Mouse (Mus musculus) embryonic stem cell, embryonic (primary cell): ENCODE measurements at regions not wholly inside any gene's neighbourhood (a gene's known extent, or its start where the extent isn't known, plus 50 kb on each side); places are given as distances from the start of the nearest gene placed in this dataset.

Experiments
- CTCF ChIA-PET, 4 experiments: fragments of 300-600 bp in 2 of 4; fragments of 350-600 bp in 2 of 4; sonication (Branson Sonifier 250); formaldehyde crosslinking; loops; one replicate each; lab custom pipeline; 2022; ENCODE audit warnings: inconsistent platforms in 2 of 4; lab: Charles Lee
- POLR2A ChIA-PET, 4 experiments: fragments of 300-600 bp in 2 of 4; fragments of 350-600 bp in 2 of 4; sonication (Branson Sonifier 250); formaldehyde crosslinking; loops; one replicate each; lab custom pipeline; 2022; ENCODE audit warnings: antibody characterized with exemption in 4 of 4, inconsistent platforms in 1 of 4; lab: Charles Lee

- ChIA-PET POLR2A (no interaction called here), CTCF (no interaction called here)
Measured at GRCm38 (mm10) chr3:105130228-105130627, 63.6 kb downstream of the 4930564D02Rik start.

- POLR2A ChIA-PET: no interaction called here
- CTCF ChIA-PET: no interaction called here
Measured at GRCm38 (mm10) chr3:105131053-105131452, 64.4 kb downstream of the 4930564D02Rik start.

- ChIA-PET CTCF (no interaction called here), POLR2A (no interaction called here)
Measured at GRCm38 (mm10) chr3:105133011-105133410, 66.4 kb downstream of the 4930564D02Rik start.

- ChIA-PET CTCF (interaction anchor here in 1 of 4 experiments (0.9 kb wide), 1 partner anchor 11 kb away, joined by 3 read pairs; no protein-coding TSS in a partner anchor), POLR2A (no interaction called here)
Measured at GRCm38 (mm10) chr3:105141170-105141971, 74.7 kb downstream of the 4930564D02Rik start.

GRCm38 (mm10) chr3:105142631-105143030 is 76.0 kb downstream of the 4930564D02Rik start:
- ChIA-PET POLR2A (interaction anchor here in 1 of 4 experiments (0.7 kb wide), 1 partner anchor 1791 kb away, joined by 3 read pairs; no protein-coding TSS in a partner anchor), CTCF (interaction anchor here in 1 of 4 experiments (1.1 kb wide), 1 partner anchor 279 kb away, joined by 3 read pairs; no protein-coding TSS in a partner anchor)

- ChIA-PET CTCF (interaction anchor here in 3 of 4 experiments (0.6 to 1.7 kb wide), 9 partner anchors 9 to 364 kb away, joined by 3 to 10 read pairs (median 3); no protein-coding TSS in a partner anchor), POLR2A (interaction anchor here in 1 of 4 experiments (0.7 kb wide), 1 partner anchor 25 kb away, joined by 3 read pairs; no protein-coding TSS in a partner anchor)
Measured at GRCm38 (mm10) chr3:105151475-105152157, 85.0 kb downstream of the 4930564D02Rik start.

GRCm38 (mm10) chr3:105152158-105152541 is 85.5 kb downstream of the 4930564D02Rik start:
- CTCF ChIA-PET: interaction anchor here in 3 of 4 experiments (0.6 to 1.7 kb wide), 10 partner anchors 9 to 549 kb away, joined by 3 to 10 read pairs (median 4); no protein-coding TSS in a partner anchor
- POLR2A ChIA-PET: interaction anchor here in 1 of 4 experiments (0.7 kb wide), 1 partner anchor 25 kb away, joined by 3 read pairs; no protein-coding TSS in a partner anchor

- ChIA-PET POLR2A (interaction anchor here in 1 of 4 experiments (0.6 kb wide), 1 partner anchor 518 kb away, joined by 3 read pairs; no protein-coding TSS in a partner anchor), CTCF (interaction anchor here in 2 of 4 experiments (0.6 kb wide), 2 partner anchors 79 to 1926 kb away, joined by 4 read pairs; no protein-coding TSS in a partner anchor)
Measured at GRCm38 (mm10) chr3:105158376-105158775, 91.7 kb downstream of the 4930564D02Rik start.

GRCm38 (mm10) chr3:105165355-105165754 is 98.7 kb downstream of the 4930564D02Rik start:
- POLR2A ChIA-PET: no interaction called here
- CTCF ChIA-PET: interaction anchor here in 3 of 4 experiments (0.8 to 1.5 kb wide), 8 partner anchors 13 to 451 kb away, joined by 3 to 10 read pairs (median 4); no protein-coding TSS in a partner anchor

GRCm38 (mm10) chr3:105169117-105169516 is 102.5 kb downstream of the 4930564D02Rik start:
- CTCF ChIA-PET: interaction anchor here in 1 of 4 experiments (0.7 kb wide), 1 partner anchor 239 kb away, joined by 3 read pairs; no protein-coding TSS in a partner anchor
- POLR2A ChIA-PET: no interaction called here

GRCm38 (mm10) chr3:105171527-105171926 is 104.9 kb downstream of the 4930564D02Rik start:
- POLR2A ChIA-PET: no interaction called here
- CTCF ChIA-PET: no interaction called here

GRCm38 (mm10) chr3:105172054-105172453 is 105.4 kb downstream of the 4930564D02Rik start:
- POLR2A ChIA-PET: no interaction called here
- CTCF ChIA-PET: no interaction called here

- CTCF ChIA-PET: no interaction called here
- POLR2A ChIA-PET: no interaction called here
Measured at GRCm38 (mm10) chr3:105191303-105191702, 124.7 kb downstream of the 4930564D02Rik start.

- ChIA-PET CTCF (no interaction called here), POLR2A (no interaction called here)
Measured at GRCm38 (mm10) chr3:105191830-105192229, 125.2 kb downstream of the 4930564D02Rik start.

- CTCF ChIA-PET: no interaction called here
- POLR2A ChIA-PET: no interaction called here
Measured at GRCm38 (mm10) chr3:105200735-105201134, 134.1 kb downstream of the 4930564D02Rik start.

GRCm38 (mm10) chr3:105209164-105209563 is 142.5 kb downstream of the 4930564D02Rik start:
- POLR2A ChIA-PET: no interaction called here
- CTCF ChIA-PET: no interaction called here

GRCm38 (mm10) chr3:105211023-105211422 is 144.4 kb downstream of the 4930564D02Rik start:
- POLR2A ChIA-PET: no interaction called here
- CTCF ChIA-PET: no interaction called here

GRCm38 (mm10) chr3:105211726-105212125 is 145.1 kb downstream of the 4930564D02Rik start:
- ChIA-PET POLR2A (no interaction called here), CTCF (no interaction called here)

GRCm38 (mm10) chr3:105214867-105215266 is 148.2 kb downstream of the 4930564D02Rik start:
- ChIA-PET CTCF (interaction anchor here in 2 of 4 experiments (0.5 to 0.6 kb wide), 2 partner anchors 98 to 1758 kb away, joined by 3 to 4 read pairs; no protein-coding TSS in a partner anchor), POLR2A (no interaction called here)
